Mouse (Mus musculus): ENCODE data around the gene Chga.

The Chga gene

DNA sequence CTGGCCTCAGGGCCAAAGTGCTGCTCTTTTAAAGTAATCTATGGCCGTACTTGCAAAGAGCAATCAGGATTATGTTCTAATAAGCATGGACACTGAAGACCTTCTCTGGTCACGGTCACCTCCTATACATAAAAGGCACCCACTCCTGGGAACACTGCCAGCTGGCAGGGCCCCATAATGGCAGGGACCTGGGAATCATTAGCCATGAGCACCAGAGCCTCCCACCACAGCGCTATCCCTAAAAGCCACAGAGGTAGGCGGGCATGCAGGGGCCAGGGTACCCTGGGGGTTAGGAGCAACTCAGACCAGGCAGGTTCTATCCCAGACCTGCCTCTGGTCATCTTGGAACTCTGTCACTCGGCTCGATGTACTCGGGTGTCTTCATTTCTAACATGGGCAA, 45.0 kb downstream of the Chga start:
- DNase-seq (ENCODE audit: low spot score in 2 of 2) = no peak

DNA sequence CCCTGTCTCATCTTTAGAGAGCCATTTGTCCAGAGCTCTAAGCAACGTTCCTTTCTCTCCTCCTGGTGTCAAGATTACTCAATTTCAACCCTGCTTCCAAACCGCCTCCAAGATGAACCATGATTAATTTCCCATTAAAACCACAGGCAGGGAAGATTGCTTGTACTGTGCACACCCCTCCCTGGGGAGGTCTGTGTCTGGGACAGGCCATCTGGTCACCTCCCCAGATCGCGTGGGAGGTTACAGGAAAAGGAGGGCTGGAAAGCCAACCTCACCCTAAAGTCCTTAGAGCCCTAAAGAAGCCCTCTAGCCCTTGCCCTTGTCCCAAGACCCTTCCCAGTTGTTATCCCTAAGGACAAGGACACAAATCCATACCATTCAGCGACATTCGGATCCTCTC, 45.6 kb downstream of the Chga start:
- no peak for DNase-seq (ENCODE audit: low spot score in 2 of 2)

DNA sequence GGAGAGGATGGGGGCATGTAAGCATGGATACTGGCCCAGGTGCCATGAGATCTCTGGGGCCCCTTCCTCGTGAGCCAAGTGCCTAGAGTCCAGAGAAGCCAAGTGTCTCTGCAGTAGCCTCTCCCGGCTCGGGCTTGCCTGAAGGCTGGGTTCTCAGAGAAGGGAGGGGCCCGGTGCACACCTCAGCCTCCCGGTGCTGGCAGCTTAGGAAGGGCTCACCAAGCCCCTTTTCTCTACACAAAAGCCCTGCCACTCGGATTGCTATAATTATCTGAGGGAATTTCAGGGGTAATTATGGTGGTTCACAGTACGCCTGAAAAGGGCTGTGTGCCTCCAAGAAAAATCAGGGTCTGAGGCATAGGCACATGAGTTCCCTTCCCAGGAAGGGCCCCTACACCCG, 47.1 kb downstream of the Chga start:
- no peak for DNase-seq (ENCODE audit: low spot score in 2 of 2)

DNA sequence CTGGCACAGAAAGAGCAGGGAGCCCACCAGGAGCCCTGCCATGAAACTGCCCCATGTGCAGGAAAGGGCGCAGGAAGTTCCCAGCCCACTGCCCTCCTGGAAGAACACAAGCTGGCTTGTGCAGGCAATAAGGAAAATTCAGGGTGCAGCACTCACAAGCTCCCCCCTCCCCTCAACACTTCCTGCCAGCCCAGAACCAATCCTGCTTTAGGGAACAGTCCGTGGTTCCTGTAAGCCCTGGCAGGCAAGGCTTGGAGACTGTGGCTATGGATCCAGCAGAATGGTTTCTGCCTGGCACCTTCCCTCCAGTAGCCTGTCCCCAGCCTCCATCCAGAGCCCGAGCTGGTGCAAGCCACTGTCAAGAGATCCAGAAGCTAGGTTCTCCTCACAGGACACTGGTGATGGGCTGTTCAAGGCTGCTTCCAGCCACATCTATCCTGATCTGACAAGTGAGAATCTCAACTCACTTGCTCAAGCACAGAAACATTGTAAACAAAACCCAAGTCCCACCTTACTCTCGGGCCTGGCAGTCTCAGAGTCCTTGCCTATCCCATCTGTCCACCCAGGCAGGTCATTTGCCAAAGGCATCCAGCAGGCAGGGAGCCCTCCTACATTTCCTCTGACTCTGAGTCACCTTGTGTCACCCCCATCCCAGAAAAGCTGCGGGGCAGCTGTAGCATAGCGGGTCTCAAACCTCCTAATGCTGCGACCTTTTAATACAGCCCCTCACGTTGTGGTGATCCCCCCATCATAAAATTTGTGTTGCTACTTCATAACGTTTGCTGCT, 47.7 kb downstream of the Chga start:
- no peak for DNase-seq (ENCODE audit: low spot score in 2 of 2)

DNA sequence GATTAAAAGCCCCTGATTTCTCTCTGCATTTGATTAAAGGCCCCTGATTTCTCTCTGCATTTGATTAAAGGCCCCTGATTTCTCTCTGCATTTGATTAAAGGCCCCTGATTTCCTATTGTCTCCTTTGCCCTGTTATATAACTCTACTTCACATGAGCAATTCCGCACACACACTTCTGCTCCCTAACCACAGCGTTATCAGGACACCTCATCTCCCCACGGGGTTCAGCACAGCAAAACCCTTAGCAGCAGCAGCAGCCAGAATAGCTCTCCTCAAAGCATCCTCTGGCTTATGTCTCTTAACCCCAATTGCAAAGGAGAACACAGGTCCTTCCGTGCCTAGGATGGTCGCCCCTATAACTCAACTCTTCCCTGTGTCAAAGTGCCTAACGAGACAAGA, 50.8 kb downstream of the Chga start:
- DNase-seq (ENCODE audit: low spot score in 2 of 2) = no peak

DNA sequence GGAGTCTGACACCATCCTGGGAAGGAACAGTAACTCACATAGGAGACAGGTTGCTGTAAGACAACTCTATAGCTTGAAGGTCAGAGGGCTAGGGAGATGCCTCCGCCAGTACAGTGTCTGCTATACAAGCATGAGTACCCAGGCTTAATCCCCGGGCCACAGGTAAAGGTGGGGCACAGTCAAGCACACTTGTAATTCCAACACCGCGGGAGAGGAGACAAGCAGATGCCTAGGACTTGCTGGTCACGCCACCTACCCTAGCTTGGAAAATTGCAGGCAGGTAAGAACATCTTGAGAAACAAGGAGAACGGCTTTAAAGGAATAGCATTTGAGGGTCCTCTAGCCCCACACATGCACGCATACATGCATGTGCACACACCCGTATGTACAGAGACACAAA, 52.3 kb downstream of the Chga start:
- DNase-seq (ENCODE audit: low spot score in 2 of 2) = no peak

DNA sequence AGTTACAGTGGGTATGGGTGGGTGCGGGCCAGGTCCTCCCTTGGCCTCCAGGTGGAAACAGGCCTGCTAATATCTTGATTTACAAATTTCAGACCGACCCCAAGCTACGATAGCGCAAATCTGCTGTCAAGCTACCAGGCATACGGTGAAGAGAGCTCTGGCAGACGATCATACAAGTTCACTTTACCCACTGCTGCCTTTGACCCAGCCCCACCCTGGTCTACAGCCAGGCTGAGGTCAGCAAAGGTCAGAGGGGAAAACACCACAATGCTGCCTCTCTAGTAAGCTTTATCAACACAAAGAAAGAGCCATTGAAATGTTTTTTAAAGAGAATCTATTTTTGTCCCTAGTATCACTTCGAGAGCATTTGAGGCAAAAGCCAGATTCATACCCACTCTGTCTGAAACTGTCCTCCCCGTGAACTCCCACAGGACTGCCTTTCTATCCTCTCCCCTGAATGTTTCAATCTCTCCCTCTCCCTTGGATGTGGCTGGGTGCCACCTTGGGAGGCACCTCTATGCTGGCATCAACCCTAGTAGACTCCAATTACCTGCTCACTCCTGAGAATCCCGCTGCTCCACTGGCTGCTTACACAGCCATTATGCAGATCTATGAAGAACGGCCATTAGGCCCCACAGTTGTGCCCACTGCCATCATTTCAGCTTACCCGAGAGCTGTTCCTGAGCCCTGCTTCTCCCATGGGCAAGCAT, 53.2 kb downstream of the Chga start:
- DNase-seq (ENCODE audit: low spot score in 2 of 2) = no peak

DNA sequence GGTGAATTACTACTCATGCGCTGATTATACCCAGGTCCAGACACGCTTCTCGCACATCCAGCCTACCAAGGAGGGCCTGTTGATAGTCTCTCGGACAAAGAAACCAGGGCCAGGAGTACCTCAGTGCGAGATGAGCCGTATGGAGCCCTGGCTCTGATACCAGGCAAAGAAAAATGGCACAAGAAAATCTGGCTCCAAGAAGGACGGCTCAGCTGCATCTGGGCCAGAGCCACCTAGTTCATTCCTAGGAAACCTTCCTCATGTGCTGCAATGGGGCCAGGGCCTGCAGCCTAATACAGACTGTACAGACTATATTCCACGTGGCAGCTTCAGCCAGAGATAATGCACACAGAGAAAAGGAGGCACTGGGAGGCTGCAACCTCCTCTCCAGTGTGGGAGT, 56.2 kb downstream of the Chga start:
- no peak for DNase-seq (ENCODE audit: low spot score in 2 of 2)

DNA sequence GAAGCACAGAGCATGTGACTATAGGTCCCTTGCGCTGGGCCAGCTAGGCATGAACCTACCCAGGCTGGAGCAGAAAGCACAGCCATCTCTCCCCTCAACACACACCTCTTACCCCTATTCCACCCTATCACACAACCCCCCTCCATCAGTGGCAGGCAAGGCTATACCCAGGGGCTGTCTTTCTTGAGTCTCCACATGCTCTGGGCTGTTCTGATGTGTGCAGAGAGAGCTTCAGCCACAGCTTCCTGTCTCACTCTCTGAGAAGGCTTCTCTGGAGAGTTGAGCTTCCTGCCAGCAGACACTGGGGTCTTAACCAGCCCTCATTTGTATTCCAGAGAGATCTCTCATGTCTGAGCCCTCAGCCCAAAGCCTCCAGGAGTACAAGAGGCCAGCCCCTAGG, 57.7 kb downstream of the Chga start:
- no peak for DNase-seq (ENCODE audit: low spot score in 2 of 2)

DNA sequence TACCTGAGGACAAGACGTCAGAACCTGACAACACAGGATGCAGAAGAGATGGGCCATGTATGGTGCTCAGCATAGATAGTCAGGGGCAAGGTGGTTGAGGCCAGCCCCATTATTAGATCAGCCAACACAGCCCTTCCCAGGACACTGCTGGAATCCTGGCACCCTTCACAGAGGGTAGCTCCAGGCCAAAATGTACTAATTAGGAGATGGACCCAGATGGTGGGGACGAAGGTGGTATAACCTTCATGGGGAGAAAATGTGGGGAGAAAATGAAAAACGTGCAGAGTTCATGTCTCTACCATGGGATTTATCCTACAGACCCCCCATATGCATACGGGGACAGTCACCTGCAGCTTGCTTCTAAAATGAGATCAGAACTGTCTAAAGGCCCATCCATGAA, 58.6 kb downstream of the Chga start:
- no peak for DNase-seq (ENCODE audit: low spot score in 2 of 2)
